Mouse (Mus musculus) NIH3T3 (cell line): ENCODE measurements around the gene Sectm1a.
"Not testable (repeated sequence)": the region's sequence is repeated elsewhere in the genome, so short reads cannot be mapped to it uniquely, and the experiment has no call there.

Experiments used
- DNase-seq: peaks from one replicate; pipeline ENCODE4 v3.0.0-alpha.2; 2012; ENCODE audit warnings: low read depth

Gene Sectm1a

DNA sequence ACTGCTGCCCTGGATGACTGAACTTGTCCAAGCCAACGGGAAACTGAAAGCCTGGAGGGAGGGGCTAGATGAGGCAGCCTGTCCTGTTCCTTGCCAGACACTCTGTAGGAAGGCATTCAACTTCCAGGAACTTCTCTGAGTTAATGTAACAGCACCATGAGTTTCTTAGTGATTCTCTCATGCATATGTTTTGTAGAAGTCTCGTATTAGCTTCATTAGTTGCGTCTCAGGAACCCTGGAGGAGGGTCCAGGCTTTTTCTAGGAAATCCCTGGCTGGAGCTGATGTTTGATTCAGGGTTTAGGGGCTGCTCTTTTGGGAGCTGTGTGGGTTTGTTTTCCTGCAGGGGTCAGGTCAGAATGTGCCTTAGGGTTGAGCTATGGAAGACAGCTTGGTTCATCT lies at the start of gene Sectm1a:
TSS of gene Sectm1a (minus strand) at position 101 of the 400 bp plus-strand sequence.
- no peak for DNase-seq

DNA sequence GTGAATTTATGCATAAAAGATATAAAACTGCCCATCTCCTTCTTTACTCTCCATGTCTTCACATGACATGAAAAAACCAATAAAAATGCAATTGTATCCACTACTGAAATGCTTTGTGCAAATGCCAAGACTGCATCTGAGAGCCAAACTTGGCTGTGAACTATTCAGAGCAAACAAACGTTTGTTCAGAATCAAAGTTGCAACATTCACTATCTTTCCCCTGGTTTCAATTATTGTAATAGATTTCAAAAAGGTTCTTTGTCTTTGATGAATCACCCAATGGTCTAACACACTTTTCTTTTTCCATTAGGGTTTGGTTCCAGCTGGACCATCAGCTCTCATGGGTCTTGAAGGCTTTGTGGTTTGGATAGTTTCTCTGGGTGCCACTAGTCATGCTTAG lies 48.6 kb upstream of the Sectm1a start:
- DNase-seq = peak; percentile 84

DNA sequence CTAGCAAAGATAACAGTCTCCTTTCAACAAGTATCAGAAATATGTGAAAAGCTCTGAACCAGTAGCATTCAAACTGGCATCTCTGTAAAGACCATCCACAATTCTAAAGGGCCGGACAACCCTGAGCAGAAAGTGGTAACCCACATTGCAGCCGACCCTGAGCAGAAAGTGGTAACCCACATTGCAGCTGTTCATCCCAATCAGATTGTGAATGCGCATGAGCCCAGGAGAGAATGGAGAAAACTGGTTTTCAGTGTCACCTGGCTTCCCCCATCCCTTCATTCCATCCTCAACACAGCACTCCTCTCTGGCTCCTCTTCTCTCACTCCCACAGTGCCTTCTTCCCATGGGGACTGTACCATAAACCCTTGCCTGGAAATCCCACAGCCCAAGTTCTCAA lies 46.4 kb upstream of the Sectm1a start:
- DNase-seq = no peak

DNA sequence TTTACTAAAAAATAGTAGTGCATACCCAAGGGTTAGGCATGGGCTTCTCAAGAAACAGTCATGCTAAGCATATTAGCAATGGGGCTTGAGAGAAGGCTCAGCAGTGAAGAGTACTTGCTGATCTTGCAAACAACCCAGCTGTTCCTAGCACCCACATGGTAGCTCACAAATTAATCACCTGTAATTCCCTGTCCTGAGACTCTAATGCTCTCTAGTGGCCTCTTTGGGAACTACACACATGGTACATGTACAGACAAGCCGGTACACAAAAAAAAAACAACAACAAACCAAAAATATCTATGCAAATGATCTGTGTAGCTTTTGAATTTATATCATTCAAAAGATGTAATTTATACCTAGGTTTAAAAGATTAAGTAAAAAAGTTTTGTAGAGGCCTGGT lies 45.4 kb upstream of the Sectm1a start:
- peak; percentile 39 for DNase-seq

DNA sequence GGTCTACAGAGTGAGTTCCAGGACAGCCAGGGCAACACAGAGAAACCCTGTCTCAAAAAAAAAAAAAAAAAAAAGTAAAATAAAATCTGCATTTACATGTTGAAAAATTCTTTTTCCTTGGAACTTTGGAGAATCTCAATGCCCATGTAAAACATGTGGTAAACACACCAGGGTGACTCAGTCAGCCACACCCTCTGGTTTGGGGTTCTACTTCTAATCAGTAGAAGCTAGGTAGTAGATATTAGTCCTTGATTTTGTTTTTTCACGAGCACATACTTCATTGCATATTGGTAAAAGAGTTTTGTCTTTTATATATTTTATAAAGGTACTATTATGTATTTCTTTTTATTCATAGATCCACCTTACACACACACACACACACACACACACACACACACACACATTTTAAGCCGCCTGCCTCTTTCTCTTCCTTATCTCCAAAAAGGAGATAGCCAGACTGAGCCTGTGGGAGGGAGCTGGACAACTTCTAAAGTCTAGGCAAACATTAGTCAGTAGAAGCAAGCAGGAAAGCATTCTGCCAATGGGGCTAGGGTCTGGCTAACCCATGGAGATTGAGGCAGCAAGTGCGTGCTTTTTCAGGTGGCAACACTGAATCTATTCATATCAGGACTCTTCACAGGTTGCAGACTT lies 44.6 kb upstream of the Sectm1a start:
- no peak for DNase-seq

DNA sequence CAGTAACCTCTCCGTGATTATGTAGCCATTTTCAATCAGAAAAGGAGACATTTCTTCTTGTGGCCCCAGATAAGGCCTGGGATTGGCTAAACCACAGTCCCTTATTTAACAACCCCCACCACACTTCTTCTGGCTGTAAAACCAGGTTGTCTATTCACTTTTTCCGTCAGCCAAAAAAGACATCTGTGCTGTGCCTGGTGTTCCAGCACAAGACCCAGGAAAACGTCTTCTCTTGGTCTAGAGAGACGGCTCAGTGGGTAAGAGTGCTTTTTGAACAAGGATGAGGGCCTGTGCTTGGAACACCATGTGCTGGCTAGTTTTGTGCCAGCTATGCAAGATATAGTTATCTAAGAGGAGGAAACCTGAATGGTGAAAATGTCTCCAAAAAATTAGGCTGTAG lies 42.4 kb upstream of the Sectm1a start:
- DNase-seq = no peak

DNA sequence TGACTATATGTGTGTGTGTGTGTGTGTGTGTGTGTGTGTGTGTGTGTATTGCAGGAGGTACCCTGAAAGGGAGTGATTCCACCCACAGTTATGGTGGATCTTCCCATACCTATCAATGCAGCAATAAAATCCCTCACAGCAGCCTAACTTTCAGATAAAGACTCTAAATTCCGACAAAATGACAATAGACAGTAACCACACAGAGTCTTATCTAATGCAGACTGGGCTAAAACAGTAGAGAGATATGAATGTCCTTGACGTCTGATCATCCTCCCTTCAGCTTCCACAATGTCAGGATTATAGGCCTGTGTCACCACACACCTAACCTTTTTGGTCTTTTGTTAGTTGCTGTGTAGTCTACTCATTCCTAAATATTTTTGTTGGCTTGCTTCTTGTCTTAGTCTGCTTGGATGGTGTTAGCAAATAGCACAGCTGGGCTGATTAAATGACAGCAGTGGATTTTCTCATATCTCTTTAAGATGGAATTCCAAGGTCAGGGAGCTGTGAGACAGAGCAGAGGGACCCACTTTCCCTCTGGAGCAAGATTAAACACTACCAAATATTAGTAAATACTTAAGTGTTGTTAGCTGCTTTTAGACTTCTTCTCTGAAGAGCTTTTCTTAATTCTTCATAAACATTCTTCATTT lies 41.1 kb upstream of the Sectm1a start:
- DNase-seq = no peak

DNA sequence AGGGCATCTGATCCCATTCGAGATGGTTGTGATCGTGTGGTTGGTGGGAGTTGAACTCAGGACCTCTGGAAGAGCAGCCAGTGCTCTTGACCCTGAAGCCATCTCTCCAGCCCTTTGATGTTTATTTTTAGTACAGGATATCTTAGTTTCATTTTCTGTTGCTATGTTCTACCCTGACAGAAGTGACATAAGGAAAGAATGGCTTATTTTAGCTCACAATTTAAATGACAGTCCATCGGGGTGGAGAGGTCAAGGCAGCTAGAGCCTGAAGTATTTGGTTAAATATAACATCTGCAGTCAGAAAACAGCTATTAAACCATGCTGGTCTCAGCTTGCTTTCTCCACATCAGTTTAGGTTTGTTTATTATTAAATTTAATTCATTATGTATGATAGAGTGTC lies 40.1 kb upstream of the Sectm1a start:
- DNase-seq = no peak

DNA sequence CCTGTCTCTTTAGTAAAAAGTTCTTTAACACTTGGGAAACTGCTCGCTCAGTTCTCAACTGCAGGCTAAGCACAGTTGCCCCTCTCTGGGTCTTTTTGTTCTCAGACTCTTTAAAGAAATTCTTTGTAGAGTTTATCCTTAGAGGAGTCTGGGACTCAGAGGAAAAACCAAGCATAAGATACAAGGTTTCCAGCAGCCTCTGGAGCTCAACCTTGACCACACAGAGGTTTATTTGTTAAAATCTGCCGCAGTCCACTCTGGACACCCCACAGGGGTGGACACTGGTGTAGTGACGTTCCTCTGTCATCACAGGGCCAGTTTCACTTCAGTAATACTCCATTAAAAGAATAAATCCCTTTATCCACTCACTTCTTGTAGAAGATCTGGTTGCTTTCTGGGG lies 37.6 kb upstream of the Sectm1a start, which contains the start of gene Tex19.2:
TSS of gene Tex19.2 (minus strand) at position 101 of the 400 bp plus-strand sequence.
- DNase-seq = no peak

DNA sequence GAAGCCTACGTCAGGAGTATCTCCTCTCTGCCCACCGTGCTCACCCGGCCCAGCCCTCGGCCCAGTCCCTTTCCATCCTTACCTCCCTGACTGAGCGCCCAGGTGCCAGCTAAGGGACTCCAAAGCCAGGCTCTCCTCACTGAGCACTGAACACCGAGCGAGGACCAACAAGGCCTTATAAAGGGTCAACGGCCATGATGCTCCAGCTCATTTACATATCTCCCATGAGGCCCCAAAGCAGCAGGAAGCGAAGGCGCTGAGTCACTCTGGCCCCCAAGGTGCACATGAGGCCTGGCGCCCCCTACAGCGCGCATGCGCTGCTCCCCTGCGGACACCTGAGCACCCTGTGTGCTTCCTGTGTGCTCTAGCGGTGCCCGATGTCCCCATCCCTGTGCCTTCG lies 37.1 kb upstream of the Sectm1a start:
- no peak for DNase-seq

DNA sequence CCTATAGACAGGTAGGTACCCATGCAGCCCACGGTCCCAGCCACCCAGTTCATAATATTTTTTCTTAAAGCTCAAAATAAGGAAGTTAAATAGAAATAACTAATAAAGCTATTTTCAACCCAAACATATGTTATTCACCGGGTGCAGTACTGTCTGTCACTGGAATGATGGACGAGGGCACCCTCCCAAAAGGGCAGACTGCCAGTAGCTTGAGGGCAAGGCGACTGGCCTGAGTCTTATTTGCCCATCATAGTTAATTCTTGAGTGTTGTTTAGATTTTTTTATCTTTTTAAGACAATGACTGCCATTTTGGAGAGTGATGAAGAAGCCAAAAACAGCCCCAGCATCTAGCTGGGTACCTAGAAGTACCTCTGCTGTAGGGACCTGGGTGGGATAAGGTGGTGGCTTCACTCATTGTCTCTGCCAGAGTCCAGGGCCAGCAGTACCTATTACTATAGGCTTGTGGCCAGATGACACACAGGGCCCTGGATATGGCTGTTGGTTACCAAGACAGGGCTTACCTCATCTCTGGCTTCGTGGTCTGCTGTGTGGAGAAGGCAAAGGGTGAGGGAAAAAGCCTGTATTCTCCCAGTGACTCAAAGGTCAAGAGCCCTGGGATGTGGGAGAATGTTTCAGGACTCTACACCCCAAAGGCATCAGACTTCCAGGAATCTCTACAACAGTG lies 31.2 kb upstream of the Sectm1a start:
- DNase-seq = peak; percentile 80

DNA sequence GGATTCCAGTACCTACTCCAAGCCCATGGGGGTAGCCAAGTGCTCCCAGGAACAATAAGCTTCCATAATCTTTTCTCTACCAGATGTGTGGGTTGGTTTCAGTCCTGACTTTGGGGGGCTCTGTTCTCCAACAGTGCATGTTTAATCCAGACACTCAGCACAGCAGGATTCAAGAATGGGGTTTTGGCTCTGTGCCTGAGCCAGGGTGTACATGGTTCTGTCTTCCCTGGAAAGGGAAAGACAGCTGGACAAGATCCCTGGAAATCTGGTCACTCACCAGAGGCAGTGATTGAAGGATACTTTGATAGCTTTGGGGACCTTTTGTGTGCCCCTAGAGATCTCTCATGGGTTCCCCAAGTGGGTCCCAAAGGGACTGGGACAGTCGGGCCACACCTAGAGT lies 30.6 kb upstream of the Sectm1a start:
- DNase-seq = peak; percentile 48

DNA sequence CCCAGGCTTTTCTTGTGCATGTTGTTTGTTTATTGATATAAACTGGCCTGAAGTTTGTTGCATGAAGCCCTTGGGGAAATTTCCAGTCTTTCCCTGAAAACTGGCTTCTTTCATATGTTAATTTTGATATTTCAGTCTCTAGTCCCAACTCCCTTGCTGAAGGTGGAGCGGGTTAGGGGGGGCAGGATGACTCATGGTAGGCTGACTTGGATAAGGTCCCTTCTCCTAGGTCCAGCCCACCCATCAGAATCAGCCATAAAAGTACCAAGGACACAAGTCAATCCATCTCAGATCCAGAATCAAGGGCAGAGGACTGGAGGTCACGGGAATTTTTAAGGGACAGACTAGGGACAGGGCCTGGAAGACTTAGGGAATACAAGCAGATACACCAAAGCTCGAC lies 30.0 kb upstream of the Sectm1a start:
- DNase-seq = no peak

DNA sequence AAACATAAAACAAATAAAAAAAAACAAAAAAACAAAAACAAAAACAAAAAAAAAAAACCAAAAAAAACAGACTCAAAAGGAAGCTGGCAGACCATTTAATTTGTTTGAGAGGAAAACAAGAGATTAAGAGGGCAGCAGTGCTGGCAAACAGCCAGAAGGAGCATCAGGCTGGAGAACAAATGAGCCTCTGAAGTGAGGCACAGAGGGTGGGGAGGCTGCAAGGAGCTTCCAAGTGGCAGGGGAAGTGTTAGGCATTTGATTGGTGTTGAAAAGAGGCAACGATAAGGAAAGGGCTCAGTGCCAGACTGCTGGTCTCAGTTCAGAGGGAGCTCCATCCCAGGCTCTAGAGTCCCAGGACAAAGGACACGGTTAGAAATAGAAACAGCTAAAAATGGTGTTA lies 29.0 kb upstream of the Sectm1a start:
- DNase-seq = peak; percentile 35

DNA sequence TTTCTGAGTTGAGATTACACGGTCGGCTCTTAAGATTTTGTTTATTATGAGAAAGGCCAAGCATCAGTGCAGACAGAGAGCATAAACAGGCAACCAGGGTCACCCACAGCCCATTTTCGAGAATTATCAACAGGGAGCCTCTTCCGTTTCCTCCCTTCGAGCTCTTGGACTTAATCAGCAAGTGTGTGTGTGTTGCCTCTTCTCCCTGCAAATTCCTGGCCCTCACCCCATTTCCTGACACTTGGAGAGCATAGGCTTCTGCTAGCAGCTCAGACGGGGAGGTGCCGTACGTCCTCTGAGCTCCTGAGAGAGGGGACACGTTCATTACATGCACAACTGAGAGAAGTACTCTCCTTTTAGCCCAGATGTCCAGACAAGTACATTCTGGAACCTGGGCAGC lies 27.0 kb upstream of the Sectm1a start:
- no peak for DNase-seq

DNA sequence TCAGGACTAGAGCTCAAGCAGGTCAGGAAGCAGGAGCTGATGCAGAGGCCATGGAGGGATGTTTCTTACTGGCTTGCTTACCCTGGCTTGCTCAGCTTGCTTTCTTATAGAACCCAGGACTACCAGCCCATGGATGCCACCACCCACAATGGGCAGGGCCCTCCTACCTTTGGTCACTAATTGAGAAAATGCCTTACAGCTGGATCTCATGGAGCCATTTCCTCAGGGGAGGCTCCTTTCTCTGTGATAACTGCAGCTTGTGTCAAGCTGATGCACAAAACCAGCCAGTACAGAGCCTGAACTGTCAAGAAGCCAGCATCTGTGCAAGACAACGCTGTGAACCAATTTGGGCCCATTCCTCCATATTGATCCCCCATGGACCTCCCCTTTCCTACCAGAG lies 26.2 kb upstream of the Sectm1a start:
- DNase-seq = not testable (repeated sequence)

DNA sequence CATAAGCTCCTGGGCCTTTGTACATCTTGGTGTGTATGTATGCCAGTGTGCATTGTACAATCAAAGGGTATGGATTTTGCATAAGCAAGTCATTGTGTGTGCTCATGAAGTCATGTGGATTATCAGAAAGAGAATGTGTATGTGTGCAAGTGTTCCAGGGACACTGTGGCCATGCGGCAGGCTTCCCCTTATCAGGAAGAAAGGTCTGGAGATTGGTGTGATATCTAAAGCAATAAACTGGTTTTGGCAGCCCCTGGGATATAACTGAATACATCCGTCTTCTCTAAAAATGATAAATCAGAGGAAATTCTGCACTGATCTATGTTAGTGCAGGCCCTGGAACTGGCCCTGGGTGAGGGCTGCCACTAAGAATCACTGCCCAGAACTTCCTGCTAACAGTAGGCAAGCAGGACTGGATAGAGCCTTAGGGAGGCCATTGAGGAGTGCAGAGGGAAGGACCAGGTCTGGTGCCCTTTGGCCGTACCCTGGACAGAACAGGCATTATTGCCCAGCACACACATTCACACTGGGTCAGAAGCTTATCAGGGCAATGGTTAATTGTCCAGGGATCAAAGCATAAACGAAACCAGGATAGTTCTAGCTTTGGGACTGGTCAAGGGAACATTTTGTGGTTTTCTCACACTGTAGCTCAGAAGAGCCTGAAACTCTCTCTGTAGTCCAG lies 20.2 kb upstream of the Sectm1a start:
- DNase-seq = no peak

DNA sequence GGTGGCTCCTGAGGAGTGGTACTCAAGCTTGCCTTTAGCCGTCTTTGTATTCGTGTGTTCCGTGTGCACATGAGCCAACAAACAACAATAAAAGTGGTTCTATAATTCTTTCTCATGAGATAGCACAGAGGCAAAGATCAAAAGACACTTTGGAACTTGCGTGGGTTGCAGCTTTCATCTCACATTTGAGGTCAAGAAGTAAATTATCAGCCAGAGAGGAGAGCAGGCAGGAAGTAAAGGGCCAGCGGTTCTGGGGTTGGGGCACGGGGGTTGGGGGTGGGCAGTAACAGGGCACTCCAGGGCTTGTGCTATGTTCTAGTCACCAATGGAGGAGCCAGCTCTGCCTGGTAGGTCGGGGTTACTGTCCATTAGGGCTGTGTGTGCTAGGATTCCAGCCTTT lies 19.7 kb upstream of the Sectm1a start:
- DNase-seq = no peak

DNA sequence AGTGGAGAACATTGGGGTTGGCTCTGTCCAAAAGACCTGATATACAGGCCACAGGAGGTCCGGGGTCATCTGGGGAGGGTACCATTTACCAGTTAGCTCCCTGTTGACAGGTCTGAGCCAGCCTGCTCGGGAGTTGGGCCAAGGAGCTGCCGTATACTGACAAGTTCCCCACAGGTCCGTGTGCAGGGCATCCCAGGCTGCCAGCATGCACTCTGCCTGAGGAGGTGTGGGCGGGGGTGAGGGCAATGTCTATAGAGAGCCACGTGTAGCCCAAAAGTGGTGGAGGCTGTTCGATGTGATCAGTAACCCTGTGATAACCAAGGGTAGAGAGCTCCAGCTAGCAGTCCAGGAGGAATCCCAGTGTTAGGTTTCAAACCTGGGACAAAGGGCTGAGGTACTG lies 18.7 kb upstream of the Sectm1a start:
- no peak for DNase-seq

DNA sequence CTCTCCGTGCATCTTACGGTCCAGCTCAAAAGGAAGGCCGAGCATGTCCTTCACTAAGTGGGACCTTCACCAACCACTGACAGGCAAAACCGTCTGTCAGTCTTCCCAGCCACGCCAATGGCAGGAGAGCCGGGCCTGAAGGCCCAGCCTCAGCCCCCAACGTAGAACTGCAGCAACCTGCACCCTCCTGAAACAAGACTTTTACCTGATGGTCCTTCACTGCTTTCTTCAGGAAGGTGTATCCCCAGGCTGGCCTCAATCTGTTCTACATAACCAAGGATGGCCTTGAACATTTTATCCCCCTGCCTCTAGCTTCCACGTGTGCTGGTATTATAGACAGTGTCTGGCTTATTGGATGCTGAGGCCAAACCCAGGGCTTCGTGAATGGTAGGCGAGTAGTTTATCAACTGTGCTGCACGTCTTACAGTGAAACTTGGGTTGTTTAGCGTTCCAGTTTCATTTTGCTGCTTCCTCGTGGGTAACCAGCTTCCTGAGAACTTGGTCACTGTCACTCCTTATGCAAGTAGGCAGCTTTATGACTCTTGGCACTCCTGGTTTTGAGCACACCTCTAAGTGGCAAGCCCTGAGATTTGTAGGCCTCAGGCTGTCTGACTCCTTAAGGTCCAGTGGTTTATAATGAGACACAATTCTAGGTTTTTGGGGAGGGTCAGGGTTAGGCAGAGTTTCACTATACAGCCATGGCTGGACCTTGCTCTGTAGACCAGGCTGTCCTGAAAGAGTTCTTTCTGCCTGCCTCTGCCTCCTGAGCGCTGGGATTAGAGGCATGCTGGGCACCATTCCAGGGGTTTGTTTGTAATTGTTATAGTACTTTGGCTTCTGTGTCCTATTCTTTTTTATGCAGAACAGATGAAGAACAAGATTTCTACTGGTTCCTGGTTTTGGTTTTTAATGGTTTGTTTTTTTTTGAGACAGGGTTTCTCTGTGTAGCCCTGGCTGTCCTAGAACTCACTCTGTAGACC lies 11.9 kb upstream of the Sectm1a start:
- DNase-seq = no peak

DNA sequence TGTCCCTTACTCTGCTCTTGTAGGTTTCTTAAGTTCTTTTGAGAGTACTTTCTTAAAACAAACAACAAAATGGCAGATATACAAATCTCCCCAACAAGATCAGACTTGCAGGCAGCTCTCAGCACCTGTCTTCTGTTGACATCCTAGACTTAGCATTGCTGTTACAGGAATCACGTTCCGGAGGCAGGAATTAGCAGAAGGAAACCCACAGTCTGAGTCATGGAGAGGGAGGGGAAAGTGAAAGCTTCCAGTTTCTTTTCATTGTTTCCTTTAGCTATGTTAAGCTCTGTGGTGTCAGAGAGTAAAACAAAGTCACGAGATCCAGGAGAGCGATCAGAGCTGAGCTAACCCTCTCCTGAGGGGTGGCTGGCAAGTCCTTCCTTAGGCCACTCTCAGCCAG lies 9.9 kb upstream of the Sectm1a start:
- DNase-seq = peak; percentile 44
